Mouse (Mus musculus): ENCODE data around the gene Olfr128.
"Not testable (repeated sequence)": the region's sequence is repeated elsewhere in the genome, so short reads cannot be mapped to it uniquely, and the experiment has no call there.

Olfr128 gene

DNA sequence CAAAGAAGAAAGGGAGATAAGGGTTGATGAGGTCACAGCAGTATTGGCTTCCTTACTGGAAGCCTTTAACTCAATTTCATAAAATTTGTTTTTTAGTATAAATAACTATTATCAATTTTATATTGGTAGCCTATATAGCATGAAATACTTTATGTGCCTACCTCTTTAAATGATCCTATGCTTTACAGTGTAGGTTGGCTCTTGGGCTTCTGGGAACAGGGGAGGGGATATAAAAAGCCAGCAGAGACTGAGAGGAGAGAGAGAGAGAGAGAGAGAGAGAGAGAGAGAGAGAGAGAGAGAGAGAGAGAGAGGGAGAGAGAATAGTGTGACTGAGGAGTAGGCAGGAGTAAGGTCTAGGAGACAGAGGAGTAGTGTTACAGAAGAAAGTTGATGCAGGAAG is at the start of gene Olfr128:
Gene Olfr128 (plus strand): TSS at position 301 of the 400 bp plus-strand sequence.
- in situ Hi-C loops (cut with MseI, MboI) = no loop called here

DNA sequence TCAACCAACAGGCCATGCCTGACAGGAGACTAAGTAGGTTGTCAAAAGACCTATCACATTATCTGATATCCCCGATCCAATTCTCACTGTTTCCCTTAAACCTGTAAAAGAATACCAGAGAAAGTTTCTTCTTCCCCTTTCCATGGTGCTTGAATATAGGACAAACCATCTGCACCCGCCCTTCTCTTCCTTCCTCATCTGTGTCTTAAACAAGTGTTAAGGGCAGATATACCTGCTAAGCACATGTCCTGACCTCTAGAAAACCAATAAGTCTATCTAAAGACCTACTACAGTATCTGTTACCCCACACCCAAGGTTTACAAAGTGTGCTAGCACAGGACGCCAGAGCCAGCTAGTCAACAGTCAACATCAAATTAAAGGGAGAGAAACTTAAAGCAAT is 46.5 kb upstream of the Olfr128 start:
- in situ Hi-C loops (cut with MseI, MboI) = no loop called here

DNA sequence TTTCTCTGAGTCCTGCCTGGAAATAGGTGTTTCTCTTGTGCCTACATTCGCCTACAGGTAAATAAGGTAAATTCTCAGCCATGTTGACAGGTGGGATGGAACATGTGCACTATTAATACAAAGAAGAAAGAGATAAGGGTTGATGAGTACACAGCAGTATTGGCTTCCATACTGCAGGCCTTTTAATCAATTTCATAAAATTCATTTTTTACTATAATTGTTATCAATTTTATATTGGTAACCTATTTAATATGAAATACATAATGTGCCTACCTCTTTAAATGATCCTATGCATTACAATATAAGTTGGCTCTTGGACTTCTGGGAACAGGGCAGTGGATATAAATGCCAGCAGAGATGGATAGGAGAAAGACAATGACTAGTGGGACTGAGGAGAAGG is 20.2 kb upstream of the Olfr128 start, which contains the start of gene Olfr127:
Gene Olfr127 (plus strand): TSS at position 301 of the 400 bp plus-strand sequence.
- in situ Hi-C loops (cut with MseI, MboI) = no loop called here

DNA sequence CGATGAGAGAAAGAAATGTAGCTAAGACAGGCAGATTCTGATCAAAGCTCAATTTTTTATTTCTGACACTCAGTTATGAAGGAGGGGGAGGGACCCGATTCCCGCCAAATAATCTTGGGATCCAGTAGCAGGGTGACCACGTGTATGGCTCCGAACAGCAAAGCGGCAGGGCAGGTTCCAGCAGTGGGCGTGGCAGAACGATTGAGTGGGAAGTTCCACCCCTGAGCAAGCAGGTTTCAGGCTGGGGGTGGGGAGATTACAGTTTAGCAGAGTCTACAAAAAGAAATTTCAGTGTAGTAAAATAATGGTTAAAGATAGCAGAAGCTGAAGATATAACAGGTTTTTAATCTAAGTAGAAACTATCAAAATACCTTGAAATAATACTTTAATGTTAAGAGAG is 13.5 kb upstream of the Olfr128 start:
- in situ Hi-C loops (cut with MseI, MboI) = not testable (repeated sequence)

DNA sequence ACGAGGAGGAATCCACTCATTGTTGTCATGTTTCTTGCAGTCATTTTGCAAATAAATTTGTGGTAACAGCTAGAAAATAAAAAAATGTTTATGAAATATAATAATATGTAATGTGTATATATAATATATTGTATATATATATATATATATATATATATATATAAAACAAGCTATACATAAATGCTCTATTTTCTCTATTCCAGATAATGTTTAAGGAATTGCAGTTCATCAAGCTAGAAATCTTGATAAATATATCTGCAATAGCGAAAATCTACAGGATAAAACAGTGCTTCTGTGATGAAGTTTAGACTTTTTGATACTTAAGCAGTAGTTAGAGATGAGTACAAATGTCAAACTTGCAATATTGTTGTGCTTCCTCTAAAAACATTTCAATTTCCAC is 32.6 kb downstream of the Olfr128 start, which contains the start of gene Olfr761:
Gene Olfr761 (minus strand): TSS at position 101 of the 400 bp plus-strand sequence.
- in situ Hi-C loops (cut with MseI, MboI) = no loop called here

DNA sequence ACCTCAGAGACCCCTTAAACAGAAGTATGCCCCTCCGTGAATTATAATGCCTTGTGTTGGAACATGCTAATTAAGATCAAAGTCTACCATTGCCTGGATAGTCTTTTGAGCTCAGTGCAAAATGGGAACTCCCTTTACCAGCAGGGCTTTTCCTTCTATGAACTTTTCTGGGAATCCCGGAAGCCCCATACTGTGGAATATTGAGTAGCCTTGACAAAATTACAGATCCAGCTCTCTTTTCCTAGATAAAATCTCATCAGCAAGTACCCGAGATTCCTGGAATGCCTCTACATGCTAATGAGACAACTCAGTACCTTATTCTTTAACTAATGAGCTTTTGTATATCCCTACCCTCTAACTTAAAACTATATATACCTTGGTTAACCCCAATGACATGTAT is 53.2 kb downstream of the Olfr128 start:
- in situ Hi-C loops (cut with MseI, MboI) = no loop called here
